Mouse (Mus musculus) brain, adult 10 weeks (tissue): ENCODE measurements around the gene 2310061N02Rik. TPM values are rescaled to one million over a fixed set of nuclear protein-coding genes. Genes with fewer than 3 reads are reported as not detected.

Experiments used
- polyA plus RNA-seq: library from polyadenylated mRNA; stranded (reverse); fragments of 350-450 nt; fragmentation: Illumina TruSeq; extraction: RNeasy Lipid Tissue Mini Kit (QIAGEN cat#74804); gene quantifications from one replicate; pipeline ENCODE4 v1.2.3, GENCODE M21; 2015; ENCODE audit warnings: low read depth, low replicate concordance

2310061N02Rik gene
- not detected for polyA plus RNA-seq

DNA sequence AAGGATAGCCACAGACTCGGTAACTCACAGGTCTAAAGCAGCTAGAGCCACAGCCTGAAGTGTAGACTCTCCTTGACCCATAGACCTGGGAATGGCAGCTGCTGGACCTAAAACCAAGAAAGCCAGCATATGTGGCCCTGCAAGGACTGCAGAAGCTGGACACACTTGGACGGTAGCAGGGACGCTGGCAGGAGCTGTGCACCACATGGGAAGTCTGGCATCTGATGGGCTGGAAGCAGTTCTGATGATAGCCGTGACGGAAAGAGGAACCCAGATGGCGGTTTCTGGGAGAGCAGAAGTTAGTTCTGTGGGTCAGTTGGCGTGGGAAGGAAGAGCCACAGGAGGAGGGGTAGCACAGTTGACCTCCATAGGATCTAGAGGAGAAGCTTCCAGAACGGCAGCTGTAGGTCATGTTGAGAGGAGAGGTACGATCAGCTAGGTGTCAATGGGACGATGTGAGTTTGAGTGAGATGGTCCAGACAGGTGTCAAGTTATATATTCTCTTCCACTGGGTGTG is at the start of gene 2310061N02Rik:
TSS of gene 2310061N02Rik (minus strand) at position 467 of the 517 bp plus-strand sequence.

DNA sequence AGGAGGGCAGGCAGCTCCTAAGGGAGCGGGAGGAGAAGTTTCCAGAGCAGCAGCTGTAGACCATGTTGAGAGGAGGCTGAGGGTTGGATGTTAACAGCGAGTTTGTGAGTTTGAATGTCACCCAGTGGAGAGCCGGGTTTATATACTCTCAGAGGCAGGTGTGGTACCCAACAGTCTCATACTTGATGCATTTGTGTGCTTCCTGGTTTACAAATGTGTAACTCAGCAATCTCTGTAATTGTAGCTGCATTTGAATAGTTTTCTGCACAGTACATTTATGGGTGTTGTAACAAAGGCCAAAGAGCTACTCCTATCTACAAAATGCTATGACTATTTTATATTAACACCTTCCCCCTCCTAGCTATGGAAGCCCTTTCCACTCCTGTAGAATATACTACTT is 43.8 kb upstream of the 2310061N02Rik start, which contains the start of gene Krtap13:
TSS of gene Krtap13 (minus strand) at position 101 of the 400 bp plus-strand sequence.

DNA sequence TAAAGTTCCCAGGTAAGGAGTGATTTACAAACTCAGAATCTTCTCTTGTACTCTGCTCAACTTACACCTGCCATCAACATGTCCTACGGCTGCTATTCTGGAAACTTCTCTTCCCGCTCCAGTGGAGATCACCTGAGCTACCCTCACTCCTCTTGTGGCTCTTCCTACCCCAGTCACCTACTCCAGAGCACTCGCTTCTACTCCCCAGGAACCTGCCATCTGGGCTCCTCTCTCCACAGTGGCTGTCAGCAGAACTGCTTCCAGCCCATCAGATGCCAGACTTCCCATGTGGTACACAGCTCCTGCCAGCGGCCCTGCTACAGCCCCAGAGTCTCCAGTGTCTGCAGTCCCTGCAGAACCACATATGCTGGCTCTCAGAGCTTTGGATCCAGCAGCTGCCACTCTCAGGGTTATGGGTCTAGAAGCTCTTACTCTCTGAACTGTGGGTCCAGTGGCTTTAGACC is 21.1 kb upstream of the 2310061N02Rik start, which contains the start of gene Krtap13-1:
TSS of gene Krtap13-1 (plus strand) at position 51 of the 464 bp plus-strand sequence.

DNA sequence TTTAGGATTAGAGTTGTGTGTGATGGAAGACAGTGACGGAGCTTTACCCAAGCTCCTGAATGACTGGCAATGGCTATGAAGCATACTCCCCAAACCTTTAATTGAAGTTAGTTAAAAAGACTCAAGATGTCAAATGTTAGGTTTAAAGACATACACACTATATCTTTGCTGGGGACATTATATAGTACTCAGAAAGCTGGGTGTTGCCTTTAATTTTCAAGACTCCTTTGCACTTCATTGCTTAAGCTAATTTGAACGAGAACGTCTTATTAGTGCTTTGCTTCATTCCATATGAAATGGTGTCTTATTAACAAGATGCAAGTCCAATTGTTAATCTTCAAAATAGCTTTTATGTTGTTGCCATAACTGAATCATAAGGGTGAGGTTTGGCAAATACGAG is 36.2 kb downstream of the 2310061N02Rik start, which contains the start of gene Krtap27-1:
TSS of gene Krtap27-1 (minus strand) at position 101 of the 400 bp plus-strand sequence.

Other genes starting within 250 kb of the 2310061N02Rik start
- gene Cldn17, start 201.0 kb downstream of the 2310061N02Rik start, polyA plus RNA-seq = not detected
- not detected for gene Cldn8, start 144.8 kb downstream of the 2310061N02Rik start, polyA plus RNA-seq
- gene Krtap24-1, start 95.7 kb downstream of the 2310061N02Rik start, polyA plus RNA-seq = not detected
- not detected for gene 2310079G19Rik, start 80.3 kb downstream of the 2310061N02Rik start, polyA plus RNA-seq
- not detected for gene Krtap26-1, start 60.2 kb downstream of the 2310061N02Rik start, polyA plus RNA-seq
- gene Krtap27-1, start 36.3 kb downstream of the 2310061N02Rik start, polyA plus RNA-seq = not detected
- gene Krtap13-1, start 20.9 kb upstream of the 2310061N02Rik start, polyA plus RNA-seq = not detected
- not detected for gene Krtap13, start 43.7 kb upstream of the 2310061N02Rik start, polyA plus RNA-seq
- gene 2310034C09Rik, start 50.9 kb upstream of the 2310061N02Rik start, polyA plus RNA-seq = not detected
- not detected for gene 2310057N15Rik, start 66.2 kb upstream of the 2310061N02Rik start, polyA plus RNA-seq
- gene Gm5965, start 69.9 kb upstream of the 2310061N02Rik start, polyA plus RNA-seq = not detected
- gene Gm20741, start 104.3 kb upstream of the 2310061N02Rik start, polyA plus RNA-seq = not detected
- gene Krtap15, start 112.3 kb upstream of the 2310061N02Rik start, polyA plus RNA-seq = not detected
- gene Krtap14, start 118.2 kb upstream of the 2310061N02Rik start, polyA plus RNA-seq = not detected
- gene Krtap19-1, start 161.4 kb upstream of the 2310061N02Rik start, polyA plus RNA-seq = not detected
- gene Krtap19-2, start 166.3 kb upstream of the 2310061N02Rik start, polyA plus RNA-seq = not detected
- gene Krtap19-3, start 170.1 kb upstream of the 2310061N02Rik start, polyA plus RNA-seq = not detected
- not detected for gene Krtap19-4, start 177.1 kb upstream of the 2310061N02Rik start, polyA plus RNA-seq
- not detected for gene Krtap19-5, start 188.5 kb upstream of the 2310061N02Rik start, polyA plus RNA-seq
- gene Krtap19-9b, start 224.3 kb upstream of the 2310061N02Rik start, polyA plus RNA-seq = not detected